Mouse (Mus musculus) testis, adult 2 months (tissue): ENCODE data around the gene Nrg3.

Experiments
- CTCF ChIP-seq: fragments of 200-500 bp; IDR thresholded peaks from 2 replicates; pipeline ENCODE4 v1.5.1; 2012; ENCODE audit warnings: low read depth, mild to moderate bottlenecking, inconsistent platforms, low read length, moderate library complexity; ENCODE audit not compliant: control insufficient read depth, insufficient read depth, insufficient replicate concordance
- POLR2A ChIP-seq: fragments of 200-500 bp; IDR thresholded peaks from 2 replicates; pipeline ENCODE4 v1.6.1; 2012; ENCODE audit warnings: low read depth, mild to moderate bottlenecking, inconsistent platforms, low read length, moderate library complexity; ENCODE audit not compliant: control insufficient read depth

DNA sequence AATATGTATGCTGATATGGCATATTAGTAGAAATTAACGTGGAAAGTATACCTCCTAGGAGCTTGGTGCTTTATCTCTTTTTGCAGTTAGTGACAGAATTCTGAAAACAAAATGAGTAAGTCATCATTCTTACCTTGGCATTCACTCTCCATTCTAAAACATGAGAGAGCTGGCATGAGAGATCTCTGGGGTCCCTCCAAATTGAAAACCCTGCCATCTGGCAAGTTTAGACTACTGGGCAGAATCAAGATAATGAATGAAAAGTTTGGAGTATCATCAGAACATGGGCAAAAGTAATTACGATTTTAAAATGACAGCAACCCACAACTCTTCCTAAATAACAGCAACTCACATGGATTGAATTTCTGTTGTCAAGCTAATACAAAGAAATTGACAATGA, 423.9 kb downstream of the Nrg3 start:
- TF ChIP-seq POLR2A: no peak
- no peak for TF ChIP-seq CTCF
